Mouse (Mus musculus) hindbrain, postnatal 0 days (tissue): ENCODE results near the gene Rprd2. TPM values are rescaled to one million over a fixed set of nuclear protein-coding genes. Genes with fewer than 3 reads are reported as not detected.
"Not testable (repeated sequence)": the region's sequence is repeated elsewhere in the genome, so short reads cannot be mapped to it uniquely, and the experiment has no call there.

Source experiments
- ATAC-seq: fragments of 200-750 bp; cut with Nextera tagmentation; 2 replicates; pipeline ENCODE4 v1.8.0; 2017; ENCODE audit warnings: mild to moderate bottlenecking, moderate TSS enrichment, moderate library complexity
- DNase-seq: peaks from one replicate; pipeline ENCODE4 v3.0.0-alpha.2; 2015; ENCODE audit warnings: low spot score
- H3K27ac ChIP-seq: fragments of 300-500 bp; sonication (generic); 2 replicates; pipeline ENCODE4 v1.5.1; 2014; ENCODE audit warnings: mild to moderate bottlenecking
- H3K27me3 ChIP-seq: fragments of 300-500 bp; sonication (generic); 2 replicates; pipeline ENCODE4 v1.6.1; 2014; ENCODE audit warnings: low read length, mixed read lengths; ENCODE audit not compliant: insufficient read depth
- H3K36me3 ChIP-seq: fragments of 300-500 bp; sonication (generic); 2 replicates; pipeline ENCODE4 v1.6.1; 2014; ENCODE audit warnings: low read length, mixed read lengths; ENCODE audit not compliant: insufficient read depth
- H3K4me1 ChIP-seq: fragments of 300-500 bp; sonication (generic); 2 replicates; pipeline ENCODE4 v1.6.1; 2014; ENCODE audit warnings: antibody characterized with exemption, low read length, mixed read lengths; ENCODE audit not compliant: insufficient read depth
- H3K4me2 ChIP-seq: fragments of 300-500 bp; sonication (generic); 2 replicates; pipeline ENCODE4 v1.6.1; 2014; ENCODE audit warnings: low read depth, mild to moderate bottlenecking, low read length, moderate library complexity, mixed read lengths
- H3K4me3 ChIP-seq: fragments of 300-500 bp; sonication (generic); 2 replicates; pipeline ENCODE4 v1.5.1; 2014; ENCODE audit warnings: low read length
- H3K9ac ChIP-seq: fragments of 300-500 bp; sonication (generic); replicated peaks from 2 replicates; pipeline ENCODE4 v1.6.1; 2014; ENCODE audit warnings: mild to moderate bottlenecking, low read length, moderate library complexity, mixed read lengths
- H3K9me3 ChIP-seq: fragments of 300-500 bp; sonication (generic); 2 replicates; pipeline ENCODE4 v1.6.1; 2016; ENCODE audit warnings: low read length, mixed read lengths
- CTCF ChIP-seq: IDR thresholded peaks from 2 replicates; pipeline ENCODE4 v1.5.1; 2016; ENCODE audit warnings: antibody characterized with exemption, control low read depth, low read depth
- WGBS: fragments of 180-500 bp; shearing (Covaris S2); extraction: QIAGEN DNeasy Blood & Tissue Kit; methylation state at CpG from one replicate; pipeline ENCODE4 v1.1.7; 2014; 5-methylcytosine and 5-hydroxymethylcytosine counted together
- polyA plus RNA-seq: library from polyadenylated mRNA; unstranded; fragments of >200 nt; fragmentation: Nextera tagmentation; extraction: Ambion mirVana; gene quantifications from 2 replicates; pipeline ENCODE4 v1.2.1, GENCODE M21; 2015
- total RNA-seq: library from RNA; depleted of rRNA; stranded (reverse); fragments of >200 nt; gene quantifications from 2 replicates; pipeline ENCODE4 v1.2.3, GENCODE M21; 2014

Rprd2 gene
- total and polyA plus RNA-seq, 2 experiments from 2014 or later = 21.2 to 24.3 TPM

DNA sequence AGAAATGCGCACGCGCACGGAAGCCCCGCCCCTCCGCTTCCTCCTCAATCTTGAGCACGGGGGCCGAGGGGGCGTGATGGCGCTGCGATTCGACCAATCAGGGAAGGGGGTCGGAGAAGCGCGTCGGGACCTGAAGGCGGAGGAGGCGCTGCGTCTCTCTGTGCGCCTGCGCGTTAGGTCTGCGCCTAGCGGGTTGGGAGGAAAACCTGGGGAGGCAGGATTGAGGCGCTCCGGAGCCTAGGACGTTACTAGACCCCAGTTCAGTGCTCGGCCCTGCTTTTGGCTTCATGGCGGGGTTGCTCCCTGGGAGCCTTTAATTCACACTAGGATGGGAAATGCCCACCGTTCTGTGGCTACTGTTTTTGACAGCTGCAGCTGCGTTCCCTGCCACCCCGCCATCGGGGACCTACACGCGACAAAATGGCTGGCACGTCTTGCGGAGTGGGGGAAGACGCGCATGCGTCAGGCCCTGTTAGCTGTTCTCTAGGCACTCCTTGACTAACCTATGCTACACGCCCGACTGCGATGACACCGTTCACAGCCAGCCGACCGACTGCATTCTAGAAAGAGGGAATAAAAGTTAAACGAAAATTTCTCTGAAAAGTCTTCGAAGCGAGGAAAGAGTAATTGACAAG, 805 bp upstream of the Rprd2 start:
- peak; percentile 95 for ATAC-seq

DNA sequence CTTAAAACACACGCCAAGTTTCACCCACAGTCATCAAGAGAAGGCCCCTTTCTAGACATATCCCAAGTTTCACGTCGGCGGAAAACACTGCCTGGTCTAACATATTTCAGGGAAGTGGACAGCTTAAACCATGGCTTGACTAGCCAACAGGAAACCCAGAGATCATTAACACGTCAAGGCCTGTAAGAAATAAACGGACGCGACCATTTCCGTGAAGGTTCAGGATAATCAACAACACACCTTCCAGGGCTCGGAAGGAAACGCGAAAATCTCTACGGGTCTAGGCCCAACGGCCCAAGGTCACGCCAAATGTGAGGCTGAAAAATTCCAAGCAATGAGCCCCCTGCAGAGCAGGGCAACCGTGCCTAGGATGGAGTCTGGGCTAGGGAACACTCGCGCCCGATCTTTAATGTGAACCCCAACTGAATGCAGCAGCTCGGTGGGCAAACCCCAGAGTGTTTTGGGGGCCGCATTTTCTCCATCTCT, 594 bp downstream of the Rprd2 start:
- Histone ChIP-seq H3K4me3 (peak overlapping the region; percentile 81), H3K4me1 (peaks cover 9% of the 10 kb centered on the region), H3K36me3 (no peaks in the 10 kb centered on the region), H3K9ac (peak overlapping the region; percentile 98), H3K9me3 (no peaks in the 10 kb centered on the region), H3K27me3 (no peaks in the 10 kb centered on the region), H3K27ac (peak overlapping the region; percentile 100), H3K4me2 (peak overlapping the region; percentile 62)
- DNase-seq (peak; percentile 62), ATAC-seq (0 out of 2 replicates have a peak, but pooled peaks have one; percentile 0)
- no peak for TF ChIP-seq CTCF
- WGBS = under 1% methylated on average over 21 of the region's 21 CpGs

More for the DNA sequence above, 805 bp upstream of the Rprd2 start:
- DNase-seq = peak; percentile 100
- peak overlapping the region; percentile 62 for H3K4me2 ChIP-seq
- H3K36me3 ChIP-seq = no peaks in the 10 kb centered on the region
- H3K4me3 ChIP-seq = peak overlapping the region; percentile 81
- no peaks in the 10 kb centered on the region for H3K27me3 ChIP-seq
- H3K9ac ChIP-seq = peak overlapping the region; percentile 98
- H3K4me1 ChIP-seq = peaks cover 9% of the 10 kb centered on the region
- peak overlapping the region; percentile 100 for H3K27ac ChIP-seq
- no peaks in the 10 kb centered on the region for H3K9me3 ChIP-seq
- peak; percentile 42 for TF ChIP-seq CTCF
- 2% methylated on average over 49 of the region's 49 CpGs for WGBS

DNA sequence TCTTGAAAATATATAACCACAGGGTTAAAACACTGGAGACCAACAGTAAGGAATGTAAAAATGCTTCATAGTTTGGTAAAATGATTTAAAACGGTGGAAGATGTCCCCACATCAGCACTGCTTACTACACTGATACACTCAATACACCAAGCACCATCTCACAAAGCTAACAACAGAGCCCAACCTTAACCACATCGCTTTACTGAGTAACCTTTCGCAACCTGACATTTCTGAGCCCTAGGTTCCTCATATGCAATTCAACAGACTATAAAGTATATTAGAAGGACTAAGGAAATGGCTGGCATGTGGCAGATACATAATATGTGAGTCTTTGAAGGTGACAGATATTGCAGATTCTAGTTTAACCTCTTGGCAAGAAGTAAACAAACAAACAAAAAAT, 2.0 kb downstream of the Rprd2 start:
- no peak for TF ChIP-seq CTCF
- no peaks in the 10 kb centered on the region for H3K27me3 ChIP-seq
- WGBS = 86% methylated on average over 3 of the region's 3 CpGs
- H3K27ac ChIP-seq = no peak overlapping the region
- DNase-seq (no peak), ATAC-seq (no peak)
- H3K4me2 ChIP-seq = peak overlapping the region; percentile 62
- H3K36me3 ChIP-seq = no peaks in the 10 kb centered on the region
- no peak overlapping the region for H3K9ac ChIP-seq
- H3K9me3 ChIP-seq = no peaks in the 10 kb centered on the region
- H3K4me1 ChIP-seq = peaks cover 9% of the 10 kb centered on the region
- peak overlapping the region; percentile 81; the same call in 1 of the 2 replicates for H3K4me3 ChIP-seq

DNA sequence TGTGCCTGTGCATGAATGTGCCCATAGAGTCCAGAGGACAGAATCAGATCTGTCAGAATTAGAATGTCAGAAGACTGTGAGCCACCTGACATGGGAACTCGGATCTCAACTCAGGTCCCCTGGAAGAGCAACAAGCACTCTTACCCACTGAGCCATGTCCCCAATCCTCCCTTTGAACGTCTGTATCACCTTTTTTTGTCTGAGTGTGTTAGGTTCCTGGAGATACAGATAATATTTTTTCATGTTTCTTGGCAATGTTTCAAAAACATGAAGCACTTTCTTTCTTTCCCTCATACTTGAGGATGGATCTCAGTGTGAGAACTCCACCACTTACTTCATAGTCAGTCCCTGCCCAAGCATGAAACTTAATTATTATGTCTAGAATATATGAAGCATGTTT, 10.3 kb downstream of the Rprd2 start:
- no peaks in the 10 kb centered on the region for H3K9me3 ChIP-seq
- ATAC-seq (no peak), DNase-seq (no peak)
- H3K36me3 ChIP-seq = no peaks in the 10 kb centered on the region; the same call in 1 of the 2 replicates
- no peak overlapping the region for H3K27ac ChIP-seq
- no peak overlapping the region for H3K4me3 ChIP-seq
- WGBS = 66% methylated on average over 2 of the region's 2 CpGs
- H3K4me1 ChIP-seq = no peaks in the 10 kb centered on the region
- no peak for TF ChIP-seq CTCF
- H3K4me2 ChIP-seq = no peak overlapping the region
- H3K27me3 ChIP-seq = no peaks in the 10 kb centered on the region
- H3K9ac ChIP-seq = no peak overlapping the region

DNA sequence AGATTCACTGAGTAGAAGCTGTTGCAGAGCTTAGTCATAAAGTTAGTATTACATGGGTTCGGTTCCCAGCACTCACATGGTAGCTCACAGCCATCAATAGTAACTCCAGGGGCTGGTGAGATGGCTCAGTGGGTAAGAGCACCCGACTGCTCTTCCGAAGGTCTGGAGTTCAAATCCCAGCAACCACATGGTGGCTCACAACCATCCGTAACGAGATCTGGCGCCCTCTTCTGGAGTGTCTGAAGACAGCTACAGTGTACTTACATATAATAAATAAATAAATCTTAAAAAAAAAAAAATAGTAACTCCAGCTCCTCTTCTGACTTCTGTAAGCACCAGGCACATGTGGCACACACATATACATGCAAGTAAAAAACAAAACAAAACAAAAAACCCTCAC, 11.0 kb downstream of the Rprd2 start:
- not testable (repeated sequence) for H3K9ac ChIP-seq, H3K9me3 ChIP-seq, H3K27me3 ChIP-seq, H3K36me3 ChIP-seq, H3K4me3 ChIP-seq, ATAC-seq, H3K4me1 ChIP-seq, H3K27ac ChIP-seq, H3K4me2 ChIP-seq, DNase-seq
- WGBS = 100% methylated on average over 3 of the region's 6 CpGs

DNA sequence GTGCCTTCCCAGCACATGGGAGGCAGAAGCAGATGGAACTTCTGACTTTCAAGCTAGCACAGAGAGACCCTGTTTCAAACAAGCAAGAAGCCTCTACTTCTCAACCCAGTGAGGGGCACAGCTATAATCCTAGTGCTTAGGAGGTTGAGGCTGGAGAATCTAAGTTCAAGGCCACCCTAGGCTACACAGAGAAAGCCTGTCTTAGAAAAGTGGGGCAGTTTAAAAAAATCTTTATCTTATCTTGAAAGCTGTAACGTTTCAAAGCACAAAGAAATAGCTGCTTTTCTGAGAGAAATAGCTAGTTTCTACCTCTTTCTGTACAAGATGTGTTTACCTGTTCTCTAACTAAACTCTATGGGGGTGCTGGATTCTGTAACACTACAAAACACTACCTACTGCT, 12.0 kb downstream of the Rprd2 start:
- Histone ChIP-seq H3K27ac (no peak overlapping the region), H3K4me2 (no peak overlapping the region), H3K9me3 (no peaks in the 10 kb centered on the region), H3K27me3 (no peaks in the 10 kb centered on the region), H3K4me1 (no peaks in the 10 kb centered on the region), H3K9ac (no peak overlapping the region), H3K4me3 (no peak overlapping the region), H3K36me3 (no peaks in the 10 kb centered on the region; the same call in 1 of the 2 replicates)
- DNase-seq (no peak), ATAC-seq (no peak)
- TF ChIP-seq CTCF = no peak
- 86% methylated on average over 1 of the region's 1 CpGs for WGBS

DNA sequence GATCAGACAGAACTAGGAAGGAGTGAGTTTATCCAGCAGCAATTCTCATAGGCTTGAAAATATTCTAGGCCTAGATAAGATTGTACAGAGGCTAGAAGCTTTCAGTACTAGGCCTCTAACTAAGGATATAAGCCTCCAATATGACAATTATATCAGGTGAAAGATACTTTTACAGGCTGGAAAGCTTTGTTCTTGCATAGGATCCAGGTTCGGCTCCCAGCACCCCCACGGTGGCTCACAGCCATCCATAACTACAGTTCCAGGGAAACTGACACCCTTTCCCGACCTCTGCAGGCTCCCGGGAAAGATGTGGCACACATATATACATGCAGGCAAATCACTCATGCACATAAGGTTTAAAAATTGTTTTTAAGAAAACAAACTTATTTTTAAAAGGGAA, 14.8 kb downstream of the Rprd2 start:
- no peak for TF ChIP-seq CTCF
- Histone ChIP-seq H3K36me3 (no peaks in the 10 kb centered on the region; the same call in 1 of the 2 replicates), H3K4me1 (no peaks in the 10 kb centered on the region), H3K27ac (no peak overlapping the region), H3K9ac (no peak overlapping the region), H3K4me3 (no peak overlapping the region), H3K4me2 (no peak overlapping the region), H3K9me3 (no peaks in the 10 kb centered on the region), H3K27me3 (no peaks in the 10 kb centered on the region)
- whole genome bisulfite sequencing = 99% methylated on average over 4 of the region's 4 CpGs
- DNase-seq (no peak), ATAC-seq (no peak)
